Mouse (Mus musculus) large intestine, adult 2 months (tissue): ENCODE results near the gene Gm9048. TPM values are rescaled to one million over a fixed set of nuclear protein-coding genes. Genes with fewer than 3 reads are reported as not detected.
A peak's percentile ranks its signal among the peaks of the same experiment; 100 is the strongest.
"Not testable (repeated sequence)": the region's sequence is repeated elsewhere in the genome, so short reads cannot be mapped to it uniquely, and the experiment has no call there.

Experiments
- DNase-seq: peaks from one replicate; pipeline ENCODE4 v3.0.0-alpha.2; 2012; ENCODE audit warnings: low read depth, low spot score
- WGBS: fragments of 180-500 bp; shearing (Covaris S2); methylation state at CpG from one replicate; pipeline ENCODE4 v1.1.7; 2018; 5-methylcytosine and 5-hydroxymethylcytosine counted together
- polyA plus RNA-seq: library from polyadenylated mRNA; depleted of rRNA; stranded (reverse); fragments of >200 nt; gene quantifications from 2 replicates; pipeline ENCODE4 v1.2.3, GENCODE M21; 2012; rRNA removed

Gm9048 gene
- not detected in 2 replicates for polyA plus RNA-seq

DNA sequence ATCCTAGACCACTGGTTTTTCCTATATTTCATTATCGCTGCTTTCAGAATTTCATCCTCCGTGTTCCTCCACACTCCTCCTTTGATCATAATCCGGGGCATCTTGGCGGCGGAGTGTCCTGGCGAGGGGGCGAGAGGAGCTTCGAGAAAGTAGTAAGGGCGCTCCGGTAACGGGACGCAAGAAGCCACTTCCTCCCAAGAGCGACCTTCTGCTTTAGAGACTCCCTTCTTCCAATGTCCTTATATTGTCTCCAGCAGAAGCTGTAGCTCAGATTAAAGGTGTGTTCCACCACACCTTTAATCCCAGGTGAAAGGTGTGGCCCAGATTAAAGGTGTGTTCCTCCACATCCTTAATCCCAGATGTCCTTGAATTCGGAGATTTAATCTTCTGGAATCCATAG lies at the start of gene Gm9048:
Gene Gm9048, minus strand, starts transcription at position 101 of the 400 bp plus-strand sequence.
- not testable (repeated sequence) for DNase-seq
- 86% methylated on average over 1 of the region's 14 CpGs for WGBS

GRCm38 (mm10) chr10:118370443-118370842 lies 22.0 kb upstream of the Gm9048 start:
- WGBS: 1% methylated on average over 10 of the region's 10 CpGs
- DNase-seq: peak; percentile 42

DNA sequence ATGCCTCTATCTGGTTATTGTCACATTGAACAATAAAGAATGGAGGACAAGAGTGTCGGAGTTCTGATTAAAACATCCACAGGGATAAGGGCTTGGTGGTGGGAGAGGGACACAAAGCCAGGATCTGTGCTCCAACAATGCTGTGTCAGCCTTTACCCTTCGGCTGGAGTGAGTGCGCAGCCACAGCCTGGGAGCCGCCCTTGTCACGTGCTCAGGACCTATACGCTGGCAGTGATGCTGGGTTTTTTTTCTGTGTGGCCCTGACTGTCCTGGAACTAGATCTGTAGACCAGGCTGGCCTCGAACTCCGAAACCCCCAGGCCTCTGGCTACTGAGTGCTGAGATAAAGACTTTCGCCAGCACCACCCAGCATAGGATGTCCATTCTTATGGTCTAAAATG lies 21.0 kb upstream of the Gm9048 start:
- DNase-seq: no peak
- WGBS: 60% methylated on average over 9 of the region's 9 CpGs

DNA sequence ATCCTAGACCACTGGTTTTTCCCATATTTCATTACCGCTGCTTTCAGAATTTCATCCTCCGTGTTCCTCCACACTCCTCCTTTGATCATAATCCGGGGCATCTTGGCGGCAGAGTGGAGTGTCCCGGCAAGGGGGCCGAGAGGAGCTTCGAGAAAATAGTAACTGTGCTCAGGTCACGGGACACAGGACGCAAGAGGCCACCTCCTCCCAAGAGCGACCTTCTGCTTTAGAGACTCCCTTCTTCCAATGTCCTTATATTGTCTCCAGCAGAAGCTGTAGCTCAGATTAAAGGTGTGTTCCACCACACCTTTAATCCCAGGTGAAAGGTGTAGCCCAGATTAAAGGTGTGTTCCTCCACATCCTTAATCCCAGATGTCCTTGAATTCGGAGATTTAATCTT lies 5.5 kb upstream of the Gm9048 start, which contains the start of gene Gm9049:
Gene Gm9049, minus strand, starts transcription at position 101 of the 400 bp plus-strand sequence.
- WGBS: no CpG with 5 or more reads among the region's 11 CpGs
- DNase-seq: not testable (repeated sequence)

DNA sequence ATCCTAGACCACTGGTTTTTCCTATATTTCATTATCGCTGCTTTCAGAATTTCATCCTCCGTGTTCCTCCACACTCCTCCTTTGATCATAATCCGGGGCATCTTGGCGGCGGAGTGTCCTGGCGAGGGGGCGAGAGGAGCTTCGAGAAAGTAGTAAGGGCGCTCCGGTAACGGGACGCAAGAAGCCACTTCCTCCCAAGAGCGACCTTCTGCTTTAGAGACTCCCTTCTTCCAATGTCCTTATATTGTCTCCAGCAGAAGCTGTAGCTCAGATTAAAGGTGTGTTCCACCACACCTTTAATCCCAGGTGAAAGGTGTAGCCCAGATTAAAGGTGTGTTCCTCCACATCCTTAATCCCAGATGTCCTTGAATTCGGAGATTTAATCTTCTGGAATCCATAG lies 5.3 kb downstream of the Gm9048 start, which contains the start of gene Gm9046:
Gene Gm9046, minus strand, starts transcription at position 101 of the 400 bp plus-strand sequence.
- not testable (repeated sequence) for DNase-seq
- no CpG with 5 or more reads among the region's 14 CpGs for WGBS

GRCm38 (mm10) chr10:118337731-118338130 lies 10.7 kb downstream of the Gm9048 start, which contains the start of gene Gm9045:
Gm9045 (minus strand) TSS chr10:118337831.
- DNase-seq: not testable (repeated sequence)
- WGBS: no CpG with 5 or more reads among the region's 14 CpGs

DNA sequence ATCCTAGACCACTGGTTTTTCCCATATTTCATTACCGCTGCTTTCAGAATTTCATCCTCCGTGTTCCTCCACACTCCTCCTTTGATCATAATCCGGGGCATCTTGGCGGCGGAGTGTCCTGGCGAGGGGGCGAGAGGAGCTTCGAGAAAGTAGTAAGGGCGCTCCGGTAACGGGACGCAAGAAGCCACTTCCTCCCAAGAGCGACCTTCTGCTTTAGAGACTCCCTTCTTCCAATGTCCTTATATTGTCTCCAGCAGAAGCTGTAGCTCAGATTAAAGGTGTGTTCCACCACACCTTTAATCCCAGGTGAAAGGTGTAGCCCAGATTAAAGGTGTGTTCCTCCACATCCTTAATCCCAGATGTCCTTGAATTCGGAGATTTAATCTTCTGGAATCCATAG lies 16.2 kb downstream of the Gm9048 start, which contains the start of gene Gm9044:
Gene Gm9044, minus strand, starts transcription at position 101 of the 400 bp plus-strand sequence.
- no CpG with 5 or more reads among the region's 14 CpGs for WGBS
- not testable (repeated sequence) for DNase-seq

DNA sequence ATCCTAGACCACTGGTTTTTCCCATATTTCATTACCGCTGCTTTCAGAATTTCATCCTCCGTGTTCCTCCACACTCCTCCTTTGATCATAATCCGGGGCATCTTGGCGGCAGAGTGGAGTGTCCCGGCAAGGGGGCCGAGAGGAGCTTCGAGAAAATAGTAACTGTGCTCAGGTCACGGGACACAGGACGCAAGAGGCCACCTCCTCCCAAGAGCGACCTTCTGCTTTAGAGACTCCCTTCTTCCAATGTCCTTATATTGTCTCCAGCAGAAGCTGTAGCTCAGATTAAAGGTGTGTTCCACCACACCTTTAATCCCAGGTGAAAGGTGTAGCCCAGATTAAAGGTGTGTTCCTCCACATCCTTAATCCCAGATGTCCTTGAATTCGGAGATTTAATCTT lies 21.6 kb downstream of the Gm9048 start, which contains the start of gene Gm9040:
Gene Gm9040, minus strand, starts transcription at position 101 of the 400 bp plus-strand sequence.
- no CpG with 5 or more reads among the region's 11 CpGs for WGBS

GRCm38 (mm10) chr10:118319024-118319423 lies 29.5 kb downstream of the Gm9048 start:
- WGBS: 77% methylated on average over 8 of the region's 8 CpGs
- no peak for DNase-seq

More for the DNA sequence above, 21.6 kb downstream of the Gm9048 start, which contains the start of gene Gm9040:
- not testable (repeated sequence) for DNase-seq

- not testable (repeated sequence) for DNase-seq
- WGBS: 37% methylated on average over 2 of the region's 2 CpGs
Measured at GRCm38 (mm10) chr10:118302133-118302532, 46.3 kb downstream of the Gm9048 start.

Other genes starting within 250 kb of the Gm9048 start
- 1.7 and 2.3 TPM in 2 replicates for gene Mdm1, start 206.9 kb downstream of the Gm9048 start, polyA plus RNA-seq
- 0.10 and 1.0 TPM in 2 replicates for gene Il22, start 143.7 kb downstream of the Gm9048 start, polyA plus RNA-seq
- not detected in 2 replicates for gene Gm32717, start 107.9 kb downstream of the Gm9048 start, polyA plus RNA-seq
- not detected in 2 replicates for gene Gm32802, start 90.0 kb downstream of the Gm9048 start, polyA plus RNA-seq
- gene Iltifb, start 53.6 kb downstream of the Gm9048 start, polyA plus RNA-seq: not detected in 2 replicates
- not detected in 2 replicates for gene Gm9040, start 21.7 kb downstream of the Gm9048 start, polyA plus RNA-seq
- not detected in 2 replicates for gene Gm9044, start 16.3 kb downstream of the Gm9048 start, polyA plus RNA-seq
- 0.05 TPM in 1 of 2 replicates, not detected in the other for gene Gm9045, start 10.8 kb downstream of the Gm9048 start, polyA plus RNA-seq
- not detected in 2 replicates for gene Gm9046, start 5.4 kb downstream of the Gm9048 start, polyA plus RNA-seq
- 0.05 TPM in 1 of 2 replicates, not detected in the other for gene Gm9049, start 5.4 kb upstream of the Gm9048 start, polyA plus RNA-seq
- 0.18 and 0.87 TPM in 2 replicates for gene Ifng, start 92.4 kb upstream of the Gm9048 start, polyA plus RNA-seq